9 mouse cellular contexts compared by ENCODE assay signal in the genomic region with DNA sequence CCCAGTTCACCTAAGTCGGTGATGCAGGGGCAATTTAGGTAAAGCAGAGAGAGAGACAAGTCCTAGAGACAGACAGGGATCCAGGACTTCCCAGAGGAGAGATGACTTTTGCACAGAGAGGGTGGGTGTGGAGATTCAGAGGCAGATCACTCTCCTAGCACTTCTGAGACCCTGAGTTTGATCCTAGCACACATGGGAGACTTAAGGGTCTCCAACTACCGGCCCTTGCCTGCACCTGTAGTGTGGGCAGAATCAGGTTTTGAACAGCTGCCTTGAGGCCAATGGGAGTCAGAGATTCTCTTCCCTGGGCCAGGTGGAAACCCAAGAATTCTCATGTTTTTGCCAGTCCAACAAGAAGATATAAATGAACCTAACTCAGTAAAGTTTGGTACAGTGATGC. TPM values are rescaled to one million over a fixed set of nuclear protein-coding genes. Genes with fewer than 3 reads are reported as not detected.
A peak's percentile ranks its signal among the peaks of the same experiment; 100 is the strongest.
DNase-seq lines count a peak whose midpoint lies in the region; ATAC-seq and TF ChIP-seq lines count a peak whose summit lies in the region.
"Had no signal": no experiment of that assay in that cellular context is flagged by ENCODE, and none has a peak within 500 bp of the region (broad histone marks: within the 10 kb centered on the region; RNA-seq: fewer than 3 reads in every experiment).

No protein-coding gene starts in this region.

- 25% methylated on average over 2 of the region's 2 CpGs for WGBS in lung, postnatal 0 days
- 32% methylated on average over 2 of the region's 2 CpGs for WGBS in hindbrain, embryonic 10.5 days
- whole genome bisulfite sequencing in liver, embryonic 15.5 days (ENCODE audit: insufficient replicate concordance): 36% methylated on average over 2 of the region's 2 CpGs
- 33% methylated on average over 2 of the region's 2 CpGs for WGBS in stomach, postnatal 0 days

- H3K27ac ChIP-seq in lung, postnatal 0 days (ENCODE audit: low read length): no peak overlapping the region
- H3K27ac ChIP-seq in hindbrain, embryonic 10.5 days: no peak overlapping the region
- H3K27ac ChIP-seq in liver, embryonic 15.5 days (replicated peaks): peak overlapping the region; percentile 45; the same call in 1 of the 2 replicates
- H3K27ac ChIP-seq in stomach, postnatal 0 days (replicated peaks): no peak overlapping the region

- DNase-seq in lung, postnatal 0 days (ENCODE audit: low spot score): no peak
- no peak for DNase-seq in lung, postnatal 36 days
- peak; percentile 9 for DNase-seq in hindbrain, embryonic 10.5 days (ENCODE audit: low spot score)
- no peak for DNase-seq in stomach, postnatal 0 days (ENCODE audit: low spot score)
- DNase-seq in left cerebral cortex, adult 11 months (ENCODE audit: low spot score): no peak
- no peak for DNase-seq in urinary bladder, postnatal 4 days (ENCODE audit: low spot score in 2 of 2)
- DNase-seq in thymus, postnatal 4 days: no peak
- DNase-seq: cerebellum, adult 11-12 months had no signal

- H3K9me3 ChIP-seq in lung, postnatal 0 days (ENCODE audit: low read length): no peaks in the 10 kb centered on the region
- H3K9me3 ChIP-seq in hindbrain, embryonic 10.5 days: no peaks in the 10 kb centered on the region
- no peaks in the 10 kb centered on the region for H3K9me3 ChIP-seq in liver, embryonic 15.5 days (replicated peaks)
- H3K9me3 ChIP-seq in stomach, postnatal 0 days (ENCODE audit: control insufficient read depth, low read length): no peaks in the 10 kb centered on the region

- H3K4me3 ChIP-seq in lung, postnatal 0 days (ENCODE audit: low read depth, low read length): peak overlapping the region; percentile 34
- H3K4me3 ChIP-seq in hindbrain, embryonic 10.5 days: peak overlapping the region; percentile 57
- peak overlapping the region; percentile 75 for H3K4me3 ChIP-seq in liver, embryonic 15.5 days (replicated peaks)
- H3K4me3 ChIP-seq in stomach, postnatal 0 days (ENCODE audit: low read depth, low read length): peak overlapping the region; percentile 48; the same call in 1 of the 2 replicates

- H3K4me1 ChIP-seq in lung, postnatal 0 days (ENCODE audit: insufficient read depth, low read depth, low read length): no peaks in the 10 kb centered on the region
- H3K4me1 ChIP-seq in hindbrain, embryonic 10.5 days (replicated peaks): peaks cover 10% of the 10 kb centered on the region
- peaks cover 25% of the 10 kb centered on the region for H3K4me1 ChIP-seq in liver, embryonic 15.5 days (replicated peaks)
- H3K4me1 ChIP-seq in stomach, postnatal 0 days (replicated peaks; ENCODE audit: control insufficient read depth, insufficient read depth): 0 out of 2 replicates have a peak, but pooled peaks cover 2% of the 10 kb centered on the region

- no peak for TF ChIP-seq CTCF in lung, postnatal 0 days (IDR thresholded peaks at IDR 0.05)
- TF ChIP-seq CTCF in stomach, postnatal 0 days (IDR thresholded peaks at IDR 0.05; ENCODE audit: low read depth): no peak

- ATAC-seq in lung, postnatal 0 days: no peak
- ATAC-seq in liver, embryonic 15.5 days (ENCODE audit: insufficient read depth): peak; percentile 23; the same call in 1 of the 2 replicates
- no peak for ATAC-seq in stomach, postnatal 0 days (ENCODE audit: low FRiP score, low TSS enrichment)

- TF ChIP-seq EP300 in lung, postnatal 0 days (IDR thresholded peaks at IDR 0.05): no peak
- TF ChIP-seq EP300 in stomach, postnatal 0 days (optimal IDR thresholded peaks at IDR 0.05): no peak

- no peak overlapping the region for H3K4me2 ChIP-seq in lung, postnatal 0 days (replicated peaks; ENCODE audit: low read depth, low read length)
- H3K4me2 ChIP-seq in liver, embryonic 15.5 days: peak overlapping the region; percentile 91
- H3K4me2 ChIP-seq in stomach, postnatal 0 days (replicated peaks; ENCODE audit: low read depth): peak overlapping the region; percentile 65; the same call in 1 of the 2 replicates

- H3K36me3 ChIP-seq in lung, postnatal 0 days (ENCODE audit: insufficient read depth, low read length): no peaks in the 10 kb centered on the region
- H3K36me3 ChIP-seq in hindbrain, embryonic 10.5 days: no peaks in the 10 kb centered on the region
- H3K36me3 ChIP-seq in liver, embryonic 15.5 days (replicated peaks): no peaks in the 10 kb centered on the region
- no peaks in the 10 kb centered on the region for H3K36me3 ChIP-seq in stomach, postnatal 0 days (ENCODE audit: control insufficient read depth, insufficient read depth, low read length)

- H3K27me3 ChIP-seq in lung, postnatal 0 days (replicated peaks; ENCODE audit: insufficient read depth, low read length): peaks cover 17% of the 10 kb centered on the region
- peaks cover 66% of the 10 kb centered on the region for H3K27me3 ChIP-seq in hindbrain, embryonic 10.5 days (ENCODE audit: insufficient read depth, poor library complexity, severe bottlenecking)
- H3K27me3 ChIP-seq in liver, embryonic 15.5 days: peaks cover 88% of the 10 kb centered on the region
- H3K27me3 ChIP-seq in stomach, postnatal 0 days (ENCODE audit: control insufficient read depth, insufficient read depth, low read length): no peaks in the 10 kb centered on the region; the same call in 1 of the 2 replicates

- no peak overlapping the region for H3K9ac ChIP-seq in lung, postnatal 0 days (replicated peaks; ENCODE audit: low read depth)
- H3K9ac ChIP-seq in liver, embryonic 15.5 days: peak overlapping the region; percentile 70
- H3K9ac ChIP-seq in stomach, postnatal 0 days (ENCODE audit: low read length): no peak overlapping the region

RNA-seq across cellular contexts. Expression of gene Slc6a20a, which starts 0.5 kb away (rescaled TPM):
- polyA plus RNA-seq in lung, postnatal 0 days (2015; fragmentation: Nextera tagmentation; extraction: Ambion mirVana): 0.12 and 0.24 TPM in 2 replicates
- polyA plus RNA-seq in hindbrain, embryonic 10.5 days (2016; fragmentation: Nextera tagmentation; extraction: Ambion mirVana): 0.63 and 0.85 TPM in 2 replicates
- 3.6 and 3.7 TPM in 2 replicates for polyA plus RNA-seq in liver, embryonic 15.5 days (2015; fragmentation: Nextera tagmentation; extraction: Ambion mirVana)
- 1.9 and 3.1 TPM in 2 replicates for polyA plus RNA-seq in stomach, postnatal 0 days (2015; fragmentation: Nextera tagmentation; extraction: Ambion mirVana)

RNA-seq across cellular contexts. Expression of gene Ccr9, which starts 1.0 kb away (rescaled TPM):
- polyA plus RNA-seq in lung, postnatal 0 days (2015; fragmentation: Nextera tagmentation; extraction: Ambion mirVana): 0.29 and 0.35 TPM in 2 replicates
- 0.04 and 0.09 TPM in 2 replicates for polyA plus RNA-seq in hindbrain, embryonic 10.5 days (2016; fragmentation: Nextera tagmentation; extraction: Ambion mirVana)
- polyA plus RNA-seq in liver, embryonic 15.5 days (2015; fragmentation: Nextera tagmentation; extraction: Ambion mirVana): 0.16 and 0.26 TPM in 2 replicates
- polyA plus RNA-seq in stomach, postnatal 0 days (2015; fragmentation: Nextera tagmentation; extraction: Ambion mirVana): 0.16 and 0.27 TPM in 2 replicates

RNA-seq across cellular contexts. Expression of gene Lztfl1, which starts 38.3 kb away (rescaled TPM):
- 38.6 and 38.7 TPM in 2 replicates for polyA plus RNA-seq in lung, postnatal 0 days (2015; fragmentation: Nextera tagmentation; extraction: Ambion mirVana)
- 36.6 and 39.0 TPM in 2 replicates for polyA plus RNA-seq in hindbrain, embryonic 10.5 days (2016; fragmentation: Nextera tagmentation; extraction: Ambion mirVana)
- polyA plus RNA-seq in liver, embryonic 15.5 days (2015; fragmentation: Nextera tagmentation; extraction: Ambion mirVana): 16.4 and 17.4 TPM in 2 replicates
- 30.6 and 34.5 TPM in 2 replicates for polyA plus RNA-seq in stomach, postnatal 0 days (2015; fragmentation: Nextera tagmentation; extraction: Ambion mirVana)

RNA-seq across cellular contexts. Expression of gene Slc6a20b, which starts 46.8 kb away (rescaled TPM):
- 0.12 and 0.17 TPM in 2 replicates for polyA plus RNA-seq in lung, postnatal 0 days (2015; fragmentation: Nextera tagmentation; extraction: Ambion mirVana)
- 0.14 and 0.34 TPM in 2 replicates for polyA plus RNA-seq in hindbrain, embryonic 10.5 days (2016; fragmentation: Nextera tagmentation; extraction: Ambion mirVana)
- polyA plus RNA-seq in liver, embryonic 15.5 days (2015; fragmentation: Nextera tagmentation; extraction: Ambion mirVana): 0.24 and 0.31 TPM in 2 replicates
- polyA plus RNA-seq in stomach, postnatal 0 days (2015; fragmentation: Nextera tagmentation; extraction: Ambion mirVana): 0.06 TPM in 2 replicates
